Mouse (Mus musculus): Measurements from ENCODE around the gene Smim27. TPM values are rescaled to one million over a fixed set of nuclear protein-coding genes. Genes with fewer than 3 reads are reported as not detected.
A peak's percentile ranks its signal among the peaks of the same experiment; 100 is the strongest.

The Smim27 gene
- total RNA-seq (2021): 10 to 100 TPM; 12.6 to 13.6 TPM
- long read RNA-seq, experiment 1, partial matches to known transcripts: 0 of 1 reads
- long read RNA-seq, experiment 1, other reads (novel, unspliced or antisense): 0 of 1 reads
- long read RNA-seq, experiment 2, transcript Smim27-201 (2 exons, 1,044 nt): major isoform, 7 of 7 reads
- long read RNA-seq, experiment 2, partial matches to known transcripts: 0 of 7 reads
- long read RNA-seq, experiment 2, other reads (novel, unspliced or antisense): 0 of 7 reads

DNA sequence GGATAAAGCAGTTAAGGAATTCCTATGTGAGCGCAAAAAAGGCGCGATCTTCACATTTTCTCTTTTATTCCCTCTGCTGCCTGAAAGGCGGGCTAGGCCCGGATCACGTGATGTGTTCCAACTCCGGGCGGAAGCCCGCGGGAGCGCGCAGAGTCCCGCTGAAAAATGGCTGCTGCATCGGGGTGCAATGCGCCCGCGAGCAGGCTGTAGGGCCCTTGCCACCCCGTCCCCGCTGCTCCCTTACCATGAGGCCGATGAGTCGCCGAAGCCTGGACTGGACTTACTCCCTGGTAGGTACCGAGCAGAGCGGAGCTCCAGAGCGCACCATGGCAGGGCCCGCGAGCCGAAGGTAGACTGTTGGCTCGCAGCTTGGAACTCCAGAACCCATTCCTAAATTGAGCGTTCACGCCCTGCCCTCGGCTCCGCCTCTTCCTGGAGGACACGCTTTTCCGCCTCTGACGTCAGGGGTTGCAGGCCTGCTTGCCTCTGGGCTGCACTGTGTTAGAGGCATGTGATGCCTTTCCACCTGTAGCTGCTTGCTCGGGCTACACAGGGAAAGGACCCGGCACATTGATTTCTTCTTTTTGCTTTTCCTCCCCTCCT lies at the start of gene Smim27, which contains the start of gene Topors:
Gene Smim27 (plus strand): TSS at position 150 of the 603 bp plus-strand sequence.
Gene Topors (minus strand): TSS at position 421 of the 603 bp plus-strand sequence.
- DNase-seq (ENCODE audit: low spot score in 2 of 2): peak; percentile 94 to 96

- no peak for DNase-seq (ENCODE audit: low spot score in 2 of 2)
Measured at GRCm38 (mm10) chr4:40220437-40220836, 48.9 kb upstream of the Smim27 start.

GRCm38 (mm10) chr4:40221004-40221760 lies 48.2 kb upstream of the Smim27 start:
- DNase-seq (ENCODE audit: low spot score in 2 of 2): no peak

DNA sequence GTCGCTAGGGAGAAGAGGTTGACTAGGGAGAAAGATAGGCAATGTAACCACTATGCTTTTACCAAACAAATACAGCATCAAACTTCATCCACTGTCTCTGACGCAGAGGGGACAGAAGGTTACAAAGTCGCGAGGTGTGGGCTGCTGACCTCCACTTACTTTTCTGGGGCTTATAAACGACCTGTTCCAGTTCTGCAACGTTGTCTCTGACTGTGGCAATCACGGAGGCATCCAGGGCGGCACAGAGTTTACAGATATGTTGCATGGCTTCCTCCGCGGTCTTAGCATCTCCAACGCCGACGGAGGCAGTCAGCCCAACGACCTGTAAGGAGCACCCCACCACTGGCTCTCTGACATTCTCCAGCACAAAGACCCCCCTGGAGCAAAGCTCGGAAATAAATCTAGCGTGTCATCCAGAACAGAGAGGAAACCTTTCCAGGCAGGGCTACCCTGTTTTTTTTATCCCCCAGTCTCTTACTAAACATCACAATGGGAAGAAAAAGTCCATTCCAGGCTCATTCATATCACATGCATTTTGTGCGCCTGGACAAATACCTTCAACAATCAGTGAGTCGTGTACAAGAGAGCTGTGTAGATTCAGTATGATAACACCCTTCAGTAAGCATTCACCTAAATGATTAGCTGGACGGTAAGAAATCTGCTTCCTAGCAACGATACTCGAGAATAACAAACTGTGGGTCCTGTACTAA lies 47.3 kb upstream of the Smim27 start:
- DNase-seq (ENCODE audit: low spot score in 2 of 2): no peak

GRCm38 (mm10) chr4:40226095-40226494 lies 43.3 kb upstream of the Smim27 start:
- DNase-seq (ENCODE audit: low spot score in 2 of 2): no peak

DNA sequence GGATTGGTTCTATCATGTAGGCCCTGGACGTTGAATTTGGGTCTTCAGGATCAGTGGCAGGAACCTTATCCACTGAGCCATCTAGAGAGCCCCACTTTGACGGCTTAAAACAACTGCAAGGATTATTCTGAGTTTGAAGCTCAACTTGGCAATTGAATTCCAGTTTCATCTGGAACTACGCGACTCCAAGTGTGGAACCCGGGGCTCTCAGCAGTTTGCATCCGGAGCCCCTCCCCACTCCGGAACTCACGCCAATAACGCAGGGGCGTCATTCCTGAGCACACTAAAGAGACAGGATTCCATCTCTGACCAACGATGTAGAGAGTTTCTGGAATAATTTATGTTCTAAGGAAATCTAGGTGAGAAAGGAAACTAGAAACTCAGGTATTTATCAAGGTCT lies 42.2 kb upstream of the Smim27 start:
- DNase-seq (ENCODE audit: low spot score in 2 of 2): no peak

DNA sequence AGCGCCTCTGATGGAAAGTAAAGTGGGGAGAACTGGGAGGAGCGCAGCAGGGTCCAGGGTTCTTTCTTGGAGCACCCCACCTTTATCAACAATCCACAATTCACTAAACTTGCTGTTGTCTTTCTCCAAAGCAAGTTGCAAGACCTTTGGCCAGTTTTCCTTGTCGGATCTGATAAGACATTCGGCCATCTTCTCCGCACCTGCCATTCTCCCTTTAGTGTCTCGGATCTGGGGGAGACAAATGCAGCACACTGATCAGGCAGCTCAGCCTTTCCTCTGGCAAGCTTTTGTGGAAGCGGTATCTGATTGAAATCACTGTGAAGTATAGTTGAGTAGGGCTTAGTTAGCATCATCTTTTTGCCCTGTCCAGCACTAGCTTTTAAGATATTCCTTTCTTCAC lies 41.5 kb upstream of the Smim27 start:
- DNase-seq (ENCODE audit: low spot score in 2 of 2): no peak

DNA sequence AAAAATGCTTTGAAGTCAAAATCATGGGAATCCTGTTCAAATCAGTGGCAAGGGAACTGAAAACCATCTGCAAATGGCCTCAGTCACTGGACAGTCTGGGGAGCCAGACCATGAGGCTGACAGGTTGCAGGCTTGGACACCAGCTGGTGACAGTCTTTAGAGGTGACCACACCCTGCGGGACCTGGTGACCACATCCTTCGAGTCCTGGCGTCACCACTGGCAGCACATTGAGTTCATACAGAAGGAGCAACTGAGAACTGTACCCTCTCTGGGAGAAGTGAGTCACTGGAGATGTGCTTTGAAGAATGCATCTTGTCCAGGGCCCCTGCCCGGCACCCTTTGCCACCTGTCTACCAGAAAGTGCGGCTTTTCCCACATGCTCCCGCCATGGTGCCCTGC lies 39.7 kb upstream of the Smim27 start:
- no peak for DNase-seq (ENCODE audit: low spot score in 2 of 2)

DNA sequence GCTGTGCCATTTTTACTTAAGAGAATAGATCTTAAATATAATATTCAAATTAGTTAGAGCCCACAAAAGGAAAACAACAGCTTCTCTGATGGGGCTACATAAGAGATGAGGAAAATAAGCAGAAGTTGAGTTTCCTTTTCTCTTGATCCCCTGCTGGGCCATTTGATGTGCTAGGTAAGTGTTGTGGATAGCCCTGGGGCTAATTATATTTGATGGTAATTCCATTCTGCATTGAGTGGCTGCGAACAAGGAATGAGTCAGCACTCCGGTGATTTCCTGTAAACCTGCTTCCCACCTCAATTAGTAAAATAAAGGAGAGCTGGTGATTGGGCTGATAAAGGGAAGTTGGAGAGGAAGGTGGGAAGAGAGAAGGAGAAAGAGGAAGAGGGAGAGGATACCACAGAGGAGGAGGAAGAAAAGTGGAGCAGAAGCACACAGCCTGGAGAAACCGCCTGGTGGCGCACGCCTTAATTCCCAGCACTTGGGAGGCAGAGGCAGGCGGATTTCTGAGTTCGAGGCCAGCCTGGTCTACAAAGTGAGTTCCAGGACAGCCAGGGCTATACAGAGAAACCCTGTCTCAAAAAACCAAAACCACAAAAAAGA lies 36.2 kb upstream of the Smim27 start:
- DNase-seq (ENCODE audit: low spot score in 2 of 2): no peak

GRCm38 (mm10) chr4:40234256-40234655 lies 35.1 kb upstream of the Smim27 start:
- DNase-seq (ENCODE audit: low spot score in 2 of 2): no peak

DNA sequence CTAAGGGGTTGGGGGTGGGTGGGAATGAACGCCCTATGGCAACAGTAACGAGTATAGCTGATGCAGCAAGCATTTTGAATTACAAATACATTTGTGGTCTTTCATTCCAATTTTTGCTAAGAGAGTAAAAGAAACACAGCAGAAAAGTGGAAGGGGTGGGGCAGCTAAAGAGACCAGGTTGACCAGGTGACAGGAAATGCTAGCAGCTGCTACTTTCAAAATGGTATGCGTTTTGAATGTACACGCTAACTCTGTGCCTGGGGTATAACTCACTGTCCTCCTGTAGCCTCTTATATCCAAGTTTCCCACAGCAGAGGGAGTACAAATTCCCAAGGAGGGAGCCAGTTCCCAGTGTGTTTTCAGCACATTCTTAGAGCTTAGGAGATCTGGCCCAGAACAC lies 32.5 kb upstream of the Smim27 start:
- no peak for DNase-seq (ENCODE audit: low spot score in 2 of 2)

DNA sequence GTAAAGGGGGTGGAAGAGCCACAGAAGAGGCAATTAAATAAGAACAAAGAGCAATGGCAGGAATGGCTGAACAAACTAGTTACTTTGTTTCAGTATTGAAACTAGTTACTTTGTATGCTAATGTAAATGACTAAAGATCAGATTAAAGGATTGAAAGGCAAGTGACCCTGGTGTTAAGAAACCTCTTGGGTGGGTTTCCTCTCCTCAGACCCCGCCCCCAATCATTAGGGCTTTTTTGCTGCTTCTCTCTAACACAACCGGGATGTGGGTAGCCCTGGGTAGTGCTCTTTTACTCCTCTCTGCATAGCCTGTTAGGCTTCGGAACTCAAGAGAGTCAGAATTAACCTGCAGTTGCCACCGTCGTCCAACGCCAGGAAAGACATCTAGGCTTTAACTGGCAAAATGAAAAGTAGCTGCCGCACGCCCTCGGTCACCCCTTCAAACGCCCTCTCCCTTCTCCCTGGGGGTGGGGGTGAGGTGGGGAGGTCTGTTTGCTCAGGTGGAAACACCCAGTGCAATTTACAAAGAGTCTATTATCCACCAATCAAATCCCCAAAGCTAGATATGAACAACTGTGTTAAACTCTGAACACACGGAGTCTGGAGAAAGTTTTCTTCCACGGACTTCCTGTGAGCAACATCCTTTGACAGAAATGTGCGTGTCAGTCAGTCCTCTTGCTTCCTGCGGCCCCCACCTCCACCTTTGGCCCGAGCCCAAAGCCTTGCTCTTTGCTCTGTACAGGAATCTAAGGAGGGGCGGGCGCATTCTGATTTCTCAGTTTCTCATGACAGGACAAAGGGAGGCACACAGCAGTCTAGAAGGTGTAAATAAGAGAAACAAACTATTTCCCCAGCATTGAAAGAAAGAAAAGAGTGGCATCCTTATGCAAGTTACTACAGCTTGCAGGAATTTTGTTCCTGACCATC lies 30.6 kb upstream of the Smim27 start:
- DNase-seq (ENCODE audit: low spot score in 2 of 2): no peak

- DNase-seq (ENCODE audit: low spot score in 2 of 2): no peak
Measured at GRCm38 (mm10) chr4:40239409-40240271, 29.7 kb upstream of the Smim27 start, which contains the start of gene Ddx58. Gene Ddx58 (minus strand): TSS chr4:40239828.

- no peak for DNase-seq (ENCODE audit: low spot score in 2 of 2)
Measured at GRCm38 (mm10) chr4:40240272-40240744, 29.1 kb upstream of the Smim27 start.

DNA sequence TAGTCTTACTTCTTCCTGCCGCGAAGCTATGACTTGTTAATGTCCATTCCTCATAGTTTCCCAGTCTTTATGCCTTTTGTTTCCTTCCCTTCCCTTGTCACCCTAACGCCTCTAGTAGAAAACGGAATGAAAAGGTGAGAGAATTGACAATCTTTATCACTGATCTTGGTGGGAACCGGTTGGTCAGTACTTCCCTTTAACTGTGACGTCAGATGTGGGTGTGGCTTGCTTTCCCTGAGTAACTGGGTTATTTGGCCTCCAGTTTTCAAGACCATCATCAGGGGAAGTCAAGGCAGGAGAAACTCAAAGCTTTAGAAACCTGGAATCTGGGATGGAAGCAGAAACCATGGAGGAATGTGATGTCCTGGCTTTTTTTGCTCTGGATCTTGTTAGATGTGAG lies 27.5 kb upstream of the Smim27 start:
- DNase-seq (ENCODE audit: low spot score in 2 of 2): no peak

DNA sequence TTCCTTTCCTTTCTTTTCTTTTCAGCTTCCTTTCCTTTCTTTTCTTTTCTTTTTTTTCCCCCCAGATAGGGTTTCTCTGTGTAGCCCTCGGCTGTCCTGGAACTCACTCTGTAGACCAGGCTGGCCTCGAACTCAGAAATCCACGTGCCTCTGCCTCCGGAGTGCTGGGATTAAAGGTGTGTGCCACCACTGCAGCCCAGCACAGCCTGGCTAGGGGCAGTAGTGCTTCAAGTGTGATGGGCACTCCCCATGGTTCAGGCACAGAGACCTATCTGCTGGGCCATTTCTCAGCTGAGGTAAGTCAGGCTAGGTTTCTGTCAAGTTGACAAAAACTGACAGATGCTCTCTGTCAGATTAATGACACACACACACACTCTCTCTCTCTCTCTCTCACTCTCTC lies 26.4 kb upstream of the Smim27 start:
- no peak for DNase-seq (ENCODE audit: low spot score in 2 of 2)

- no peak for DNase-seq (ENCODE audit: low spot score in 2 of 2)
Measured at GRCm38 (mm10) chr4:40244035-40244434, 25.3 kb upstream of the Smim27 start.

GRCm38 (mm10) chr4:40250984-40251383 lies 18.4 kb upstream of the Smim27 start:
- DNase-seq (ENCODE audit: low spot score in 2 of 2): no peak

DNA sequence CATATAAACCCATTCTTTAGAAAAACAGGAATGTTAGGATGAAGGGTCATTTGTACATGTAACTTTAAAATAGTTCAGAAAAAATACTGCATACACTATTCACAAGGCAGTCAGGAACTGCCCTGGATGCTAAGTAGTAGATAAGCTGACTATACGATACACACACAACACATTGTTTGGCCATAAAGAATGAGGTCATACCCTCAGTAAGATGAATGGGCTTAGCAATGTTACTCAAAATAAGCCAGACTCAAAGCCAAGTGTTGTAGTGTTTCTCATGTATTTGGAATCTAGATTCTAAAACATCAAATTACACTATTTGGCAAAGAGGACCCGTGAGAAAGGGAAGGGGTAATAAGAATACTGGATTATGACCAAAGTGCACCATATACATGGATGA lies 15.6 kb upstream of the Smim27 start:
- DNase-seq (ENCODE audit: low spot score in 2 of 2): no peak
